Mouse (Mus musculus) heart, embryonic 13.5 days (tissue): ENCODE results near the gene Cdk17. TPM values are rescaled to one million over a fixed set of nuclear protein-coding genes. Genes with fewer than 3 reads are reported as not detected.

Experiments used
- ATAC-seq: fragments of 200-750 bp; cut with Nextera tagmentation; 2 replicates; pipeline ENCODE4 v1.8.0; 2017; ENCODE audit warnings: moderate TSS enrichment; ENCODE audit not compliant: insufficient number of reproducible peaks, low FRiP score, low TSS enrichment; ENCODE audit errors: extremely low read depth
- H3K27ac ChIP-seq: fragments of 300-500 bp; sonication (generic); replicated peaks from 2 replicates; pipeline ENCODE4 v1.5.1; 2015; ENCODE audit warnings: moderate library complexity, mild to moderate bottlenecking, inconsistent platforms
- H3K27me3 ChIP-seq: fragments of 300-500 bp; sonication (generic); replicated peaks from 2 replicates; pipeline ENCODE4 v1.6.1; 2015; ENCODE audit warnings: mild to moderate bottlenecking, inconsistent platforms
- H3K36me3 ChIP-seq: fragments of 300-500 bp; sonication (generic); 2 replicates; pipeline ENCODE4 v1.6.1; 2015; ENCODE audit warnings: mild to moderate bottlenecking, inconsistent platforms
- H3K4me1 ChIP-seq: fragments of 300-500 bp; sonication (generic); 2 replicates; pipeline ENCODE4 v1.6.1; 2015; ENCODE audit warnings: inconsistent platforms
- H3K4me2 ChIP-seq: fragments of 300-500 bp; sonication (generic); 2 replicates; pipeline ENCODE4 v1.6.1; 2015; ENCODE audit warnings: inconsistent platforms, mild to moderate bottlenecking, moderate library complexity
- H3K4me3 ChIP-seq: fragments of 300-500 bp; sonication (generic); 2 replicates; pipeline ENCODE4 v1.5.1; 2015; ENCODE audit warnings: moderate library complexity, mild to moderate bottlenecking, inconsistent platforms
- H3K9ac ChIP-seq: fragments of 300-500 bp; sonication (generic); 2 replicates; pipeline ENCODE4 v1.6.1; 2015; ENCODE audit warnings: inconsistent platforms, mild to moderate bottlenecking, moderate library complexity
- H3K9me3 ChIP-seq: fragments of 300-500 bp; sonication (generic); 2 replicates; pipeline ENCODE4 v1.6.1; 2016; ENCODE audit warnings: inconsistent platforms
- WGBS: fragments of 180-500 bp; shearing (Covaris S2); methylation state at CpG from one replicate; pipeline ENCODE4 v1.1.7; 2015; ENCODE audit warnings: mixed read lengths; 5-methylcytosine and 5-hydroxymethylcytosine counted together
- polyA plus RNA-seq: library from polyadenylated mRNA; unstranded; fragments of >200 nt; fragmentation: Nextera tagmentation; extraction: Ambion mirVana; gene quantifications from 2 replicates; pipeline ENCODE4 v1.2.1, GENCODE M21; 2015

Cdk17 gene
- polyA plus RNA-seq, 1 experiment from 2014 or later, result 15.0 TPM

DNA sequence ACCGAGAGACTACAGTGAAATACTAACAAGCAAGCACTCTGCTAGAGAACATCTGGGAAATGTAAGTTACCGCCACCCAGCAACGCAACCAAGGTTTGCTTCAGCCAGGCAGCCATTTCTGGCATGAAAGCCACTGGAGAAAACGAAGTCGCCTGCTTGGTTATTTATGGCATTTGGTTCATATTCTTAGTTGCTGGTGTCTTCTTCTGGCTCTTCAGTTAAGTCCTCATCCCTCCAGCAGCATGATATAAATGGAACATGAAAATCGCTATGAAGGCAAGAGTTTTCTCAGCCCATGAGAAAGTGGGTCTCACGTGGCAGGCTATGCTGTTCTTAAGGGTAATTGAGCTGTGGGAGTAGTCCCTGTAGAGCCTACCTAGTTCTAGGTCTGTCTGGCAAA is 105.8 kb downstream of the Cdk17 start:
- Histone ChIP-seq H3K4me3 (no peak overlapping the region), H3K4me1 (peaks cover 53% of the 10 kb centered on the region), H3K9me3 (no peaks in the 10 kb centered on the region), H3K4me2 (no peak overlapping the region), H3K9ac (no peak overlapping the region), H3K27ac (no peak overlapping the region), H3K36me3 (peaks cover 57% of the 10 kb centered on the region), H3K27me3 (no peaks in the 10 kb centered on the region)
- WGBS, result 81% methylated on average over 7 of the region's 7 CpGs
- ATAC-seq, result no peak

DNA sequence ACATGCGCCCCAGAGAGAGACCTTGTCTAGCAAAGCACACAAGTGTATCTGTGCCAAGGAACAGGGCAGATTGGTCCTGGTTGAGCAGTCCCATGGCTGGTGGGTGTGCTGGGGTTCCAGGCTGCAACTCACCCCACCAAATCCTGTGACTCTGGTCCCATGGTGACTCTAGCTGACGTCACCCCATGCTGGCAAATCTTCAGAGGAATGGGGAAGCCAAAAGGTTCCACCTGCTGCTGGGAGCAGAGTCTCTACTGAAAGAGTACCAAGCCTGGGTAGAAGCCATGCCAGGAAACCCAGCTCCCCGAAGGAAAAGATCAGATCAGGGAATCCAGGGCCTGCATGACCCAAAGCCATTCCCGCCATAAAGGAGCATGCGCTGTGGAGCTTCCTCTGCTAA is 106.8 kb downstream of the Cdk17 start:
- Histone ChIP-seq H3K4me3 (no peak overlapping the region), H3K4me2 (no peak overlapping the region), H3K9me3 (no peaks in the 10 kb centered on the region), H3K27ac (no peak overlapping the region), H3K4me1 (peaks cover 50% of the 10 kb centered on the region), H3K27me3 (no peaks in the 10 kb centered on the region), H3K36me3 (peaks cover 59% of the 10 kb centered on the region), H3K9ac (no peak overlapping the region)
- 84% methylated on average over 5 of the region's 5 CpGs for WGBS
- ATAC-seq, result no peak

DNA sequence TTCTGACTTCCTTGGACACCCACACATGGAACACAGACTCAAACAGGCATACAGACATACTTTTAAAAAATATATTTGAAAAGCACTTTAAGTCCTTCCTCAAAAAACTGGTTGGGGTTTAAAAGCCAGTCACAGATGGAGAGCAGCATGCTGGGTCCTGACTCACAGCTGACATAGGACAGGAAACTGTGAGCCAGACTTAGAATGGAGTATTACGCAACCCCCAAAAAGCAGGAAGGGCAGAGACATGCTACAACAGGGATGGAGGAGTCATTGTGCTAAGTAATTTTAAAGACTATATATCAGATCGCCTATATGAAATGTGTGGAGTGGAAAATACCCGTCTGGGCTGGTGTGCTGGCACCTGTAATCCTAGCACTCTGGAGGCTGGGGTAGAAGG is 107.7 kb downstream of the Cdk17 start:
- H3K27ac ChIP-seq, result no peak overlapping the region
- H3K9ac ChIP-seq, result no peak overlapping the region
- H3K9me3 ChIP-seq, result no peaks in the 10 kb centered on the region
- H3K36me3 ChIP-seq, result peaks cover 58% of the 10 kb centered on the region
- no peak for ATAC-seq
- peaks cover 50% of the 10 kb centered on the region for H3K4me1 ChIP-seq
- H3K4me3 ChIP-seq, result no peak overlapping the region
- 84% methylated on average over 3 of the region's 3 CpGs for WGBS
- H3K27me3 ChIP-seq, result no peaks in the 10 kb centered on the region
- no peak overlapping the region for H3K4me2 ChIP-seq

DNA sequence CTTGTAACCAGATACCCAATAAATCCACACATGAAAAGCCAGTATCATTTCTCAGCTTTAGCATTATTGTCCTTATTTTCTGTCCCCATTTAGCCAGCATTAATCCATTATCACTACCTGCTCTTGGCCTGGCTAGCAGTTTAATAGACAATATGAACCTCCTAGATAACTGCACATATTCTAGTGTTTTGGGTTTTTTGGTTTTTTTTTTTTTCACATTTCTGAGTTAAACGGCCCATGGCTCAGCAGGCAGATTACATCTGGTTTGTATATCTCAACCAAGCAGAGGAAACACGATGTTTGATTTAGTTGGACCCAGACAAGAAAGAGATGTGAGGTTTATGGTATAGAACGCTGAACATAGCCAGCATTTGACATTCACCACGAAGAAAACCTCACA is 109.1 kb downstream of the Cdk17 start:
- Histone ChIP-seq H3K9ac (no peak overlapping the region), H3K4me2 (no peak overlapping the region), H3K27me3 (no peaks in the 10 kb centered on the region), H3K4me3 (no peak overlapping the region), H3K4me1 (peaks cover 49% of the 10 kb centered on the region), H3K27ac (no peak overlapping the region), H3K36me3 (peaks cover 44% of the 10 kb centered on the region), H3K9me3 (no peaks in the 10 kb centered on the region)
- ATAC-seq, result no peak
- 66% methylated on average over 4 of the region's 4 CpGs for WGBS

DNA sequence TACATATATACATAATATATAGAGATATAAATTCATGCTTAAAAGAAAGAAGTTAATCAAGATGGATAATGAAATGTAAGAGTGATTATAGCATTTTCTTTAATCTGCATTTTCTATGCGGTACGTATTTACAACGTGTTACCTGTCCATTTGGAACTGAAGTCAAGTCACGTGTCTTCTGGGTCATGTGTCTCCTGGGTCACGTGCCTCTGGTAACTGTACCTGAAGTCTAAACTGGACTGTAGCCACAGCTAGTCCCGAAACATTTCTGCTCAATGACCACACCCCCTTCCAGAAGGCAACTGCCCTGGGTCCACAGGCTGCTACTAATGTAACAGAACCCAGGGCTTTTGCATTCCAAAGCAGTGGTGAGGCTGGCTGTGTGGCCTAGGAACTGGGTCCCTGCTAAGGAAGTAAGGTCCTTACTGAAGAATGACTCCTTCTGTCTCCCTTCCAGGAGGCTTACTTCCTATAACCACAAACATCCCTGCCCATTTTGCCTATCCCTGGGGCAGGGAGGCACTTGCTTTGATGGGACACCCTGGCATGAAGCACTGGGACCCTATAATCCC is 110.3 kb downstream of the Cdk17 start:
- Histone ChIP-seq H3K27ac (no peak overlapping the region), H3K4me1 (peaks cover 55% of the 10 kb centered on the region), H3K27me3 (no peaks in the 10 kb centered on the region), H3K4me3 (no peak overlapping the region), H3K4me2 (no peak overlapping the region), H3K9ac (no peak overlapping the region), H3K9me3 (no peaks in the 10 kb centered on the region), H3K36me3 (peaks cover 38% of the 10 kb centered on the region)
- 85% methylated on average over 6 of the region's 6 CpGs for WGBS
- no peak for ATAC-seq

DNA sequence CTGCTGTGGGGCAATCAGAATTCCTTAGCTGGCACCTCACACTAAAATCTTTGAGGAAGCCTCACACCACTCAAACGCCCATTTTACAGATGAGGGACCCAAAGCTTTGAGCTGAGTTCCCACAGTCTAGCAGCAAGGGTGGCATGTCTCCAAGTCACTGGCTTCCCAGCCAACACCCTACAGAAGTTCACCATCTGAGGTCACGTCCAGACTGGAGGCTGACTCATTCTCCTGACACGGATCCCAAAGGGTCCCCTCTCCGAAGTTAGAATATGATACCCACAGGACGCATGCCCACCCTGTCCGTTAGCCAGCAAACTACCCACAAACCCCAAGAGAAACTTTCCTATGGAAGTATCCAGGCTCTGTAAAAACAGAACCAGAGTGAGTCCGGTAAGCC is 111.2 kb downstream of the Cdk17 start:
- Histone ChIP-seq H3K27ac (no peak overlapping the region), H3K36me3 (peaks cover 30% of the 10 kb centered on the region), H3K9me3 (no peaks in the 10 kb centered on the region), H3K9ac (no peak overlapping the region), H3K4me2 (no peak overlapping the region), H3K4me1 (peaks cover 59% of the 10 kb centered on the region), H3K27me3 (no peaks in the 10 kb centered on the region), H3K4me3 (no peak overlapping the region)
- ATAC-seq, result no peak
- 70% methylated on average over 7 of the region's 7 CpGs for WGBS

DNA sequence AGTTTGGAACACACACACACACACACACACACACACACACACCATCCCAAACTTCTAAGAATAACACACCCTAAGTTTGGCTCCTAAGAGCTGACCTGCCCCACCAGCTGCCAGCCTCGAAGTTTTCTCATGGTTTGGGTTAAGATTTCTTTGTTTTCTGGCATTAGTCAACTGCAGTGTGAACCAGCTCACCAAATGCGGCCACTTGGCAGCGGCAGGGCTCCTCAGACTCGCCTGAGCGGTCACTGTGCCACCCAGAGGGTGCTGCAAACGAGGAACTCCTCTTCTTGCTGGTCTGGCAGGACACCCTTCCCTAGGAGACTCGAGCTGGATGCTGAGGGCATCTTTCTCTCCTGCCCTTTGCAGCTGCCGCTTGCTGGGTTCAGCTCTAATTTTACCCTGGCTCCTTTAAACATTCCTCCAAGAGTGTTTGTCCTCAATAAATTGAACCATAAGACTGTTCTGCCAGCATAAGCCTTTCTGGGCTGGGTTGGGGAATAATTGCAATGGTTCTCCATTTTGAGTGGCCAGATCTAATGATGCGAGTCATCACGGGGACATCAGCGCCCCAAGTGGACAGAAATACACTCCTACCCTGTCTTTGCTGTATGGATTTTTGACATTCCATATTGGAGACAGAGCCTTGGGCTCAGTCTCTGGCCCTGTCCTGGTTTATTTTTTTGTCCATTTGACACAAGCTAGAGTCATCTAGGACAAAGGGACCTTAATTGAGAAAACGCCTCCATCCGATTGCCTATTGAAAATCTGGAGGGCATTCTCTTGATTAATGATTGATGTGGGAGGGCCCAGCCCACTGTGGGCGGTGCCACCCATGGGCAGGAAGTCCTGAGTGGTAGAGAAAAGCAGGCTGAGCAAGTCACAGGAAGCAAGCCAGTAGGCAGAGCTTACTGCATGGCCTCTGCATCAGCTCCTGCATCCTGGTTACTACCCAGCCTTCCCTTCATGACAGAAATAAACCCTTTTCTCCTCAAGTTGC is 112.6 kb downstream of the Cdk17 start:
- Histone ChIP-seq H3K9me3 (no peaks in the 10 kb centered on the region), H3K27ac (no peak overlapping the region), H3K9ac (0 out of 2 replicates have a peak overlapping the region, but pooled peaks have one; percentile 24), H3K4me2 (no peak overlapping the region), H3K27me3 (no peaks in the 10 kb centered on the region), H3K36me3 (peaks cover 31% of the 10 kb centered on the region), H3K4me1 (peaks cover 73% of the 10 kb centered on the region), H3K4me3 (no peak overlapping the region)
- 83% methylated on average over 14 of the region's 14 CpGs for WGBS
- ATAC-seq, result no peak

DNA sequence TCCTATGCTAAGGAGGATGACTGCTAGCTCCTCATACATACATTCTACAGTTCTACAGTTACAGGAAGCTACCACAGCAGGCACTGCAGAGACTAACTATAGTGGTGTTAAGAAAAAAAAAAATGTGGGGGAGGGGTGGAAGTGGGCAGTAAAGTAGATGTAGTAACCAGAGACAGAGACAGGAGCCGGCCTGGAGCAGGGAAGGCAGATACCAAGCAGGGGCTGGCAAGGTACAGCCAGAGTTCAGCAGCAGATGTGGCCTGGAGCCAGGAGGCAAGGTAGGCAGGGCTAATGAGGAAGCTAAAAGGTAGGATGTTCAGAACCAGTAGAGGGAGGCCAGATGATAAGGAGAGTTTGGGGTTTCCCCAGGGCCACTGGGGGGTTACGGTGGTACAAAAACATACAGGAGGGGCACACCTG is 113.6 kb downstream of the Cdk17 start:
- Histone ChIP-seq H3K4me1 (peaks cover 79% of the 10 kb centered on the region), H3K27me3 (no peaks in the 10 kb centered on the region), H3K4me2 (no peak overlapping the region), H3K4me3 (no peak overlapping the region), H3K36me3 (peaks cover 34% of the 10 kb centered on the region), H3K9me3 (no peaks in the 10 kb centered on the region), H3K27ac (0 out of 2 replicates have a peak overlapping the region, but pooled peaks have one; percentile 16), H3K9ac (no peak overlapping the region)
- ATAC-seq, result no peak
- WGBS, result 48% methylated on average over 2 of the region's 2 CpGs

DNA sequence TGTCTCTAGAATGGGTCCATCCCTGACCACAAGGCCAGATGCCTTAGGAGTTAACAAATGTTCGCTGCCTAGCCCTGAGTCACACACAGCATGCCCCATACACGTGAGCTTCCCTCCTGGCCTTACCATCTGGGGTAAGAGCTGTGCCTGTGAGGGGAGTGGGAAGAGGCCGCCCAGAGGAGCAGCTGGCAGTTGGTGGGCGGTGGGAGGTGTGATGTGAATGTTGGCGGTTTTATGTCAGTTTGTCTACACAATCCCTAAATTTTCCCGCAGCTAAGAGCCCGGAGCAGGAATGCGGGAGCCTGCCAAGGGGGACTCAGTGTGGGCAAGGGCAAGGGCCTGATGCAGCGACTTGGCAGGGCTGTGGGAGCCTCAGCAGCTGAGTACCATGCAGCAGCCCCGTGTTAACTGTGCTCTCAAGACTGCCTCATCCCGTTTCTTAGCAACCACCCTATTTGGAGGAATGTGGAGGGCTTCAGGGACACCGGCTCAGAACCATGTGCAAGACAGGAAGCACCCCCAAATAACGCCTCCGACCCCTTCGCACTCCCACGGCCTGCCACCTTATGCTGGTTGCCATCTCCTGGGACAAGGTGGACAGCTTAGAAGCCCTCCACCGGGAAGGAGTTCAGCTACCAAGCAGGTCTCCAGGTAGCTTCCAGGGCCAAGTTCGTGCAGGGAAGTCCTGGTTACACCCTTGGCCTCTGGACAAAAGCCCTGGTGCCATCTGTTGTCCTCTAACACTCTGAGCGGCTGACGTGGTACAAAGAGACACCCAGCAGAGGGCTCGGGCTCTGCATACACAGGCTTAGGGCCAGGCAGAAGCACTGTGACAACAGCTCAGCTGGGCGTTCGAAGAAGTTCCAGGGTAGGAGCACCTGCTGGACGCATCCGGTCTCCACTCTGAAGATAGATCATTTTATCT is 114.8 kb downstream of the Cdk17 start:
- 51% methylated on average over 25 of the region's 25 CpGs for WGBS
- Histone ChIP-seq H3K4me2 (peak overlapping the region; percentile 67), H3K9ac (peak overlapping the region; percentile 75), H3K36me3 (peaks cover 39% of the 10 kb centered on the region), H3K27me3 (no peaks in the 10 kb centered on the region), H3K27ac (peak overlapping the region; percentile 76), H3K4me3 (peak overlapping the region; percentile 43), H3K4me1 (peaks cover 80% of the 10 kb centered on the region), H3K9me3 (no peaks in the 10 kb centered on the region)
- no peak for ATAC-seq

DNA sequence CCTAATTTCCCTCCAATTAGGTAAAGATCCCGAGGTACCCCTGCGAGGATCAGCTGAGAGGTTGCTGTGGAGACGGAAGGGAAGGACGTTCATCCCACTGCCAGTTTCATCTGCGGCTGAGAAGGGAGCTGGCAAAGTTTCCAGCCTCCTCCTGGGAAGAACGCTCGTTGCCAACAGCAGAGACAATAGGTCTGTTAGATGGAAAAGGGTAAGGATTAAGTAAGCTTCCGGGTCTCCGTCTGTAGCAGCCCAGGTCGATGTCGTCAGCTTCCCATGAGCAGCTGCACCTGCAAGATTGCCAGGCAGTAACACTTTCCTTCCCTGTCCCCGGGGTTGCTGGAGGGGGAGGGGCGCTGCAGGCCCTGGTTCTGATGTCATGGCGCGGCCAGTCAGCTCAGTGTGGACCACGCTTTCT is 115.7 kb downstream of the Cdk17 start:
- ATAC-seq, result no peak
- H3K27ac ChIP-seq, result peak overlapping the region; percentile 76

DNA sequence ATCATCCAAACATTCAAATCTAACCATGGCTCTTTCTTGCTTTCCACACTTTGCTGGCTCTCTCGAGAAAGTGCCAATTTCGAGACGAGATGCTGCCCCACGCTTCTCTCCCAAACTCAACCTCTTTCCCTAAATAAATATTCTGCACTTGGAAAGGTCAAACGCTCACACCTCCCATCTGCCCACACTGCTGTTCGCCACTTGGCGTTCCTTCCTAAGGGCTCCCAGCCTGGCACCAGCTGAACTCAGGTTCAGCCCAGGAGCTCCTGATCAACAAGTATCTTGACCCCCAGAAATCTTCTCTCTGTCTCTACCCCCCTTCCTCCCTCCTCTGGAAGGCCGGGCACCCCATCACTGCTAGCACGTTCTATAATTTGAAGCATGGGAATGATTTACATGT is 116.2 kb downstream of the Cdk17 start:
- peaks cover 50% of the 10 kb centered on the region for H3K36me3 ChIP-seq
- peak overlapping the region; percentile 43 for H3K4me3 ChIP-seq
- peak overlapping the region; percentile 75 for H3K9ac ChIP-seq
- no peak for ATAC-seq
- H3K27me3 ChIP-seq, result no peaks in the 10 kb centered on the region
- peaks cover 91% of the 10 kb centered on the region for H3K4me1 ChIP-seq
- H3K27ac ChIP-seq, result peak overlapping the region; percentile 76
- H3K4me2 ChIP-seq, result peak overlapping the region; percentile 67
- H3K9me3 ChIP-seq, result no peaks in the 10 kb centered on the region
- WGBS, result 58% methylated on average over 9 of the region's 9 CpGs

More for the DNA sequence above, 115.7 kb downstream of the Cdk17 start:
- H3K9ac ChIP-seq, result peak overlapping the region; percentile 75
- H3K9me3 ChIP-seq, result no peaks in the 10 kb centered on the region
- peak overlapping the region; percentile 67 for H3K4me2 ChIP-seq
- H3K36me3 ChIP-seq, result peaks cover 47% of the 10 kb centered on the region
- H3K27me3 ChIP-seq, result no peaks in the 10 kb centered on the region
- 3% methylated on average over 16 of the region's 16 CpGs for WGBS
- H3K4me1 ChIP-seq, result peaks cover 88% of the 10 kb centered on the region
- H3K4me3 ChIP-seq, result peak overlapping the region; percentile 43
